Mouse (Mus musculus) testis, postnatal 14 days (tissue): ENCODE data around the gene 7420426K07Rik.
A peak's percentile ranks its signal among the peaks of the same experiment; 100 is the strongest.

Experiments used
- DNase-seq: peaks from one replicate; pipeline ENCODE4 v3.0.0; 2021; ENCODE audit warnings: low spot score

7420426K07Rik gene

DNA sequence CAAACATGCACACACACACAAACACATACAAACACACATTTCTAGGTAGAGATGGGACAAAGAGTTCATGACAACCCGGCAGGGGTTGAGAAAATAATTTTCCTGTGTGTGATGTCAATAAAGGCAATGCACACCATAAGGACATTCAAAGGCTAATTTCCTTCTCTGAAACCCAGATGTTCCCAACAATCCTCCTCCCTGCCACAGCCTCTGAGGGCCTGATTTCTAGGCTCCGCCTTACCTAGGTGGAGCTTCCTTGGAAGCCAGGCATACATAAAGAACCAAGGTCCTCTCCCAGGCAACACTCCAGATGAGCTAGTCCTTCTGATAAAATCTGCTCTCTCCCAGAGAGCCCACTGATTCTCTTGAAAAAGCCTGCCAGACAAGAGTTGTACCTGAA lies at the start of gene 7420426K07Rik:
7420426K07Rik (plus strand) TSS at position 301 of the 400 bp plus-strand sequence.
- DNase-seq, result no peak

DNA sequence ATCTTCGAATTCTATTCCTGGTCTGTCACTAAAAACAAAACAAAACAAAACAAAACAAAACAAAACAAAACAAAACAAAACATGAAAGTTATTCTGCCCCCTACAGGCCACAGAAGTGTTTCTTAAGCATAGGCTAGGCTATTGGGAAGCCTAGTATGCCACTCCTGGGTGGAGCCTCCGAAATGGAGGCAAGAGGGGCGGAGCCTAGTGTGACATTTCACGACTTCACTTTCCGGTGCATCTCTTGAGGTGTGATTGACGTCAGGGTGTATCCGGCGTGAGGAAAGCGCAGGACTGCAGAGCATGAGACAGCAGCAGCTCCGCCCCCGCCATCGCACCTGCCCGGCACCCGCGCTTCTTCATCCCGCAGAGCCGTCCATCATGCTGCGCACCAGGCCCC lies 46.7 kb upstream of the 7420426K07Rik start, which contains the start of gene Prr23a2:
Prr23a2 (plus strand) TSS at position 285 of the 400 bp plus-strand sequence.
- DNase-seq, result peak; percentile 82

DNA sequence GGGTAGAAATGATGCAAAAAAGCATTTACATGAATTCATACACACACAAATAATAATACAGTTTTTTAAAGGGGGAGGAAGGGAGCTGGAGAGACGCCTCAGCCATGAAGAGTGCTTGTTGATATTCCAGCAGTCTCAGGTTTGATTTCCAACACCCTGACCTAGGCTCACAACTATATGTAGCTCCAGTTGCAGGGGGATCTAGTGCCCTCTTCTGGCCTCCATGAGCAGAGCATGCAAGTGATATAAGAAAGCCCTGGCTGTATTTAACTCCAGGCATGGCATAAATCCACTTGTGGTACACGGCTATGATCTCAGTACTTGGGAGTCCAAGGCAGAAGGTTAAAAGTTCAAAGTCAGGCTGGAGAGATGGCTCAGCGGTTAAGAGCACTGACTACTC lies 39.5 kb upstream of the 7420426K07Rik start:
- DNase-seq, result peak; percentile 17

DNA sequence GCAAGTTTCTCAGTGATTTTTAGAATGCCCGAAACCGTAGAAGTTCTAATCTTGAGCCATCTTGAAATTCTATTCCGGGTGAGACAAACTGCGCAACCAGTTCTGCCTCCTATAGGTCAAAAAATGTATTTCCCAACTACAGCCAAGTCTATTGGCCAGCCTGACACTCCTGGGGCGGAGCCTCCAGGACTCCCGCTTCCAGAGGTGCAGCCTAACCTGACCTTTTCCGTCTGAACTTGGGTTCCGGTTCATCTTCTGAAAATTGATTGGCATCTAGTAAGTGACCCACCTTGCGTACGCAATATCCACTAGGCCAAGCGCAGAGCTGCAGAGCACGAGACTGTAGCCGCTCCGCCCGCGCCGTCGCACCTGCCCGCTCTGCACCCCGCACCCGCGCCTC lies 38.3 kb upstream of the 7420426K07Rik start, which contains the start of gene Prr23a3:
Prr23a3 (plus strand) TSS at position 197 of the 400 bp plus-strand sequence.
- DNase-seq, result peak; percentile 80

DNA sequence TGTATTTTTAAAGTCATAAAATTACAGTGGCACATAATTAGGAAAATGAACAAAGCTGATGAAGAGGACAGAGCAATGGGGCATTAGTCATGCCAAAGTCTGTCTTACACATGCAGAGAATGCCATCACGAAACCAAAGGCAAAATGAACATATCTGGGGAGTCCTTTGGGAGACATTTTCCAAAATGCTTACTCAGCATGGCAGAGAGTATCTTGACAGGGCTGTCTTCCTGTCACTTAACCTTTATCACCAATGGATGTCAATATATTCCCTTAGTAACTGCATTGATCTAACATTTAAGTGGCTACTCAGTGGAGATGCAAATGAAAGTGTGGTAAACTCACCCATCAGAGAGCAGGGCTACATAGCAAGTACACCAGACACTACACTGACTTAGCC lies 1.4 kb upstream of the 7420426K07Rik start:
- no peak for DNase-seq

DNA sequence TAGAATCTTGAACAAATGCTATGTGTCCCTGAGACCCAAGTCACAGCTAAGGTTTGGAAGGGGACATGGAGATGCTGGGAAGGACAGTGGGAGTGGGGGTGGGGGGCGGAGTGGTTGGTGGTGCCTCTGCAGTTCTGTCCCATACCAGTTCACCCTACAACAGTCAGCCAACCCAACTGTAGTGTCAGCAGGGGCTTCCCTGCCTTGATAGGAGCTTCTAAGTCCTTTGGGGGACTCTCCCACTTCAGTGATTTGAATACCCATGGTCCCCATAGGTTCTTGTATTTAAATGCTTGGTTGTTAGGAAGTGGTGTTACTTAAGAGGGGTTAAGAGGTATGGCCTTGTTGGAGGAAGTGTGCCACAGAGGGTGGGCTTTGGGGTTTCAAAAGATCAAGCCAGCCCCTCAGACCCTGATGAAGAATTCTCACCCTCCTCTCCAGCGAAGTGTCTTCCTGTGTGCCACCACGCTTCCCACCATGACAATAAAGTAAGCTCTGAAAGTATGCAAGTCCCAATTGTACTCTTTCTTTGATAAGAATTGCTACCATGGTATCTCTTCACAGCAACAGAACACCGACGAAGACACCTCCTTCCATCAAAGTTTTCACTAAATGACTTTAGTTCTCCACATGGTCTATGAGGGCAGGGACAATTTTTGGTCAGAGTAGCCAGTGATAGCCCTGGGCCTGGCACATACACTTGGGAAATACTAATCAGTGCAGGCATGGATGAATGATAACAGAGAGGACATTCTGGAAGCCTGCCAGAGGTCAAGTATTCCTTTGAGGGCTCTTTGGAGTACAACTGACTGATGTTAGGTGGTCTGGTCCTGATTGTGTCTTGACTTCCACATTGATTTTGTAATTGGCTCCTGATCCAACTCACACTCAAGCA lies 18.0 kb downstream of the 7420426K07Rik start:
- DNase-seq, result no peak

DNA sequence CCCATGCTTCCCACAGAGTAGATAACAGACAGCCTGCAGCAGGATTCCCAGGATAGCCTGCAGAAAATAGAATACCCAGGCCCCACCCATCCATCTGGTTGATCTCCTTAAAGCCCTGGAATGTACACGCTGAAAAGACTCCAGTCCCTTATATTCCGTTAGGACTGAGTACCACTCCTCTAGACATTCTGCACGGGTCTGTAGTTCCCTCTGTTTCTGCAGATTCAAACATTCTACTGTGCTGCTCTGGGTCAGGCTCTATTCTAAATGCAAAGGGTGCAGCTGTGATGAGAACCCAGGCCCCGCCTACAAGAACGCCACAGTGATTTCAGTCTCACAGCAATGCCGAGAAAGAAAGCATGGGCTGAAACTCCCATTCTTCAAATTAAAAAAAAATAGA lies 20.2 kb downstream of the 7420426K07Rik start:
- DNase-seq, result no peak

DNA sequence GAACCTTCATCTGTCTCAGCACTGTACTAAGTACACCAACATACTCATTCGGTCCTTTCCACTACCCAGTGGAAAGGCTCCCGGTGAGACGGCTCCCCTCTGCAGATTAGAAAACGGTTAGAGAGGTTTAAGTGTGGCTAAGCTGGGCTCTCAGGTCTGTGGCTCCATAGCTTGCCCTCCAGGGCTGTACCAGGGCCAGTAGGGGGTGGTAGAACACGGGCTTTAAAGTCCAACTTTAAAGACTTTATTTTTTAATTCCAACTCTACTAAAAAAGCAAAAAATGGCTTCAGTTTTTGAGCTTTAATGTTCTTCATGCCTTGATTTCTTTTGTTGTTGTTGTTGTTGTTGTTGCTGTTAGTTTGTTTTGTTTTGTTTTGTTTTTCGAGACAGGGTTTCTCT lies 21.3 kb downstream of the 7420426K07Rik start:
- no peak for DNase-seq

DNA sequence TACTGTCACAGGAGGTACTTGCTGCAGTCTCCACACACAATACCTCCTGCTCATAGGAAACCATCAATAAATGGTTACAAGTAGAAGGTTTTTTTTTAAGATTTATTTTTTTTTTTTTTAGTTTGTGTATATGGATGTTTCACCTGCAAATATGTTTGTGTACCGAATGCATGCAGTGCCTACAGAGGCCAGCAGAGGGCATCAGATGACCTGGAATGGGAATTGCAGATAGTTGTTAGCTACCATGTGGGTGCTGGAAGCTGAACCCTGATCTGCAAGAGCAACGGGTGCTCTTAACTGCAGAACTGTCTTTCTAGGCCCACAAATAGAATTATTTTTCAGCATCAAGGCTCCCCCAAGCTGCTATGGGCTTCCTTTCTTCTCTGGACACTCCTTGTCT lies 26.6 kb downstream of the 7420426K07Rik start:
- peak; percentile 44 for DNase-seq

DNA sequence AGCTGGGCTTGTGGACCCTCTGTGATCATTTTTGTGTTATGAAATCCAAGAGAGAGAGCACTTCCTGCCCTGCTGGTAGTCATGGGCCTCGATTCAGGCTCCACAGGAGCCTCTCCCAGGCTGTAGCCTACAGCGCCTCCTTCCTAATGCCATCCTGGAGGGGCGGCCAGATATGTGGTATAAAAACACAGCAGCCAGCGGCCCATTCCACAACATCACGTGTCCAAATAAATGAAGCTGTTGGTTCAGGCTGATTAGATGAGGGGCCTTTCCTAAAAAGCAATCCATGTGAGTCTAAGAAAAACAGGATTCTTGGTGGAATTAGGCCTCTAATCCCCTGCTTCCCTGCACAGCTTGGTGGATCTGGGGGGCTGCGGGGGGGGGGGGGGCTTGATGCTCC lies 30.0 kb downstream of the 7420426K07Rik start:
- no peak for DNase-seq

DNA sequence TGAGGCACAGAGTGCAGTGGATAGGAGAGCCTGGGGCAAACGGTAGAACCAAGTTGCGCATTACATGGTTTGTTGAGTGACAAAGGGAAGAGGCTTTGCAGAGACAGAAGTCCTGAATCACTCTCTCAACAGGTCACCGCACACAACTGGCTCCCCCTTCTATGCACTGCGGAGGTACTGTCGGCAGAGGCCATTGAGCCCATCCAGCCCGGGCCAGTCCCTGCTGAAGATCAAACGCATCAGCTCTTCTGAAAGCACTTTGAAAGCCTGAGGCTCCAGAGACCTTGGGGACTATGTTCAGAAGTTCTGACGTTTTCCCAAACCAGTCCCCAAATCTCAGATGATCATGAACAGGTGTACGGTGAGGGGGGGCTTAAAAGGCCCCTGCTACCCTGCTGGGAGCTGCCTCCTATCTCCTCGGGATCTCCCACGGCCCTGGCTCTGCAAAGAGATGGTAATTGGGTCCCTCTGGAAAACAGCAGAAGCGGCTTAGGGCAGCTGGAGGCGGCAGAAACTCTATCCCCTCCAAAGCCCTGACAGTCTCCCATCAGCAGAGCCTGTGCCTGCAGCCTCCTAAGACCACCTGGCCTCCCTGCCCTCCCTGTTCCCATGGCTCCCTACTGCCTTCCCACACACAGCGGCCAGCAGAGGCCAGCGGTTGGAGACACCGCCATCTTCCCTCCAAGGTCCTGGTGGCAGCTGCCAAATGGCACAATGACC lies 32.4 kb downstream of the 7420426K07Rik start:
- DNase-seq, result no peak

DNA sequence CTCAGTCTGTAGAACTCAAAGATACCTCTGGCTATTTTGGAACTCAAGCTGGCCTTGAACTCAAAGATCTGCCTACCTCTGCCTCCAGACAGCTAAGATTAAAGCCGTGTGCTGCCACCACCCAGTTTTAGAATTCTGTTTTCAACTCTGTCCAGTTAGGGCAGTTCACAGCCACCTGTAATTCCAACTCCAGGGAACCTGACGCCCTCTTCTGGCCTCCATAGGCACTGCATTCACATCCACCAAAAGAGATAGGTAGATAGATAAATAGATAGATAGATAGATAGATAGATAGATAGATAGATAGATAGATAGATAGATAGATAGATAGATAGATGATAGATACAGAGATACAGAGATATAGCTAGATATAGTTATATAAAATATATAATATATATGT lies 36.4 kb downstream of the 7420426K07Rik start:
- no peak for DNase-seq

DNA sequence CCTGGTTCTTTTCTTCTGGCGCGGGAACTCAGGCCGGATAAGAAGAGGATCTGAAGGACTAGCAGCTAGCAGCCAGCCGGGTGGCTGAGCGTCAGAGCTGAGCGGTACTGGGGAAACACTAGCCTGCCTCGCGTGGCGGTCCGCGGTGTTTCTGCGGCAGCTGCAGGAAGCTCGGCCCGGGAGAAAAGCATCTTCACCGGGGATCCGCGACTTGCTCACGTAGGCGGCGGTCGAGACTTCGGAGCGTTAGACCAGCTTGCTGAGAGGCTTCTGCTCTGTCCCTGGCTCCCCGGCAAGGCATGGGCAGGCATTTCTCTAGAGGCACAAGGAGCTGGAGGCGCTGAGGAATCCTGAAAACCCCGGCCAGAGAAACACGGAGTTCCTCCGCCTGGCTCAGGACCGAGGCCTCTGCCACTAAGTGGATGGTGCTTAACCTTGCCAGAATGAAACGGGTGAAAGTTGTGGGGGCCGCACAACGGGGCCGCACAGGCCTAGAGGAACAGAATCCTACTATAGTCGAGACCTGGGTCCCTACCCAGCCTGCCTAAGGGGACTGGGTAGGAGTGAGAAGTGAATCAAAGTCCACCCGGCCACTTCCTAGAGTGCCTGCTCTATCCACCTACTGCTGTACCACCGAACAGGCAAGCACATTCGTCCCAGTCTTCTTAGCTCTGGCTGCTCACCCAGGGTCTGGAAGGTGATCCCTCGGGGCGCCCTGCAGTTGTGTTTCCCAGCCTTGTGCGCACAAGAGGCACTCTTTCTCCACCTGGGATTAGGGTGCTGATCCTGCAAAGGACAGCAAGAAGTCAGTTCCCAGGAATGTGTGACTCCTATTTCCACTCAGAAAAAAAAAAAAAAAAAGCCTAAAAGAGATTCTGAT lies 49.5 kb downstream of the 7420426K07Rik start:
- no peak for DNase-seq

DNA sequence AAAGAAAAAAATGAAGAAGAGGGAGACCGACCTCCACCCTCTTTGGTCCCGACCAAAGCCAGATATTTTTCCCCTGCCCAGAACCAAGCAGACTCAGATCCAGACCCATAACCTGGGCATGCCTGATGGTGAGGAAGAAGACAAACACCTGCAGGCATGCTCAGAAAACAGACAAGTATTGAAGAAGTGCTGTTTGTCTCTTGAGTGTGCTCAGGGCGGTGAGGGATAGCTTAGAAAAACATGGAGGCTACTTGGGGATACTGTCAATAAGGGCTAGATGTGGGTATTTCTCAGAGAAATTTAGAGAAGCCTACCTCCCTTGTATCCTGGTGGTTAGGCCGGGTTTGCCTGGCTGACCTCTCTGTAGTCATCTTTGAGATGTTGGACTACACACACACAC lies 50.4 kb downstream of the 7420426K07Rik start:
- DNase-seq, result no peak

DNA sequence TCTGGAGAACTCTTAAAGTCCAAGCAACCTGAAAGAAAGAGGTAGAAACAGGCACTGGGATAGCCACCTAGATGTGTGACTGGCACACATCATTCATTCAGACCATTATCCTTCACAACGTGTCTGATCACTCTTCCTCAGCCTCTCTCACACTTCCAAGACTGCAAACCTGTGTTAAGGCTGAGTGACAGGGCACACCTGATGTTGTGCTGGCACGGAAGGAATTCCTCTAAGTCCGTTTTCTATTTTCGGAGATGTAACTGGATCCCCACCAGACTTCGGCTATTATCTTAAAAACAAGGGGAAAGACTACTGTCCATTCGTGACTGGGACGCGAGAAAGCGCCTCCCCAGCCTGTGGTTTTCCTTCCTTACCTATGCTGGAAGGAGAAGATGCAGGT lies 50.9 kb downstream of the 7420426K07Rik start:
- DNase-seq, result no peak
